Mouse (Mus musculus) heart, postnatal 0 days (tissue): ENCODE measurements around the gene Gng3.

Experiments used
- CTCF ChIP-seq: IDR thresholded peaks from 2 replicates; pipeline ENCODE4 v1.5.1; 2016; ENCODE audit warnings: antibody characterized with exemption, control low read depth, low read depth
- EP300 ChIP-seq: IDR thresholded peaks from 2 replicates; pipeline ENCODE4 v1.6.1; 2016; ENCODE audit warnings: antibody characterized with exemption, low read depth

GRCm38 (mm10) chr19:8848356-8848755 lies 9.4 kb upstream of the Gng3 start:
- TF ChIP-seq CTCF (no peak), EP300 (no peak)
